ENCODE assay signal across 12 mouse cellular contexts in genomic region chr17:29428213-29428612, GRCm38 (mm10).
A peak's percentile ranks its signal among the peaks of the same experiment; 100 is the strongest.
DNase-seq lines count a peak whose midpoint lies in the region; ATAC-seq and TF ChIP-seq lines count a peak whose summit lies in the region.
"Had no signal": no experiment of that assay in that cellular context is flagged by ENCODE, and none has a peak within 500 bp of the region (broad histone marks: within the 10 kb centered on the region; RNA-seq: fewer than 3 reads in every experiment).

No protein-coding gene starts in this region.

- TF ChIP-seq POLR2A in heart, adult 2 months (IDR thresholded peaks at IDR 0.05; ENCODE audit: insufficient read depth, low read depth, low read length), result no peak

- H3K27me3 ChIP-seq in heart, embryonic 13.5 days (replicated peaks), result no peaks in the 10 kb centered on the region
- H3K27me3 ChIP-seq in heart, adult 2 months (ENCODE audit: control insufficient read depth, insufficient read depth, low read length), result no peaks in the 10 kb centered on the region
- no peaks in the 10 kb centered on the region for H3K27me3 ChIP-seq in midbrain, embryonic 10.5 days (ENCODE audit: low read depth, poor library complexity, severe bottlenecking)
- H3K27me3 ChIP-seq in midbrain, postnatal 0 days (ENCODE audit: insufficient read depth, low read length), result no peaks in the 10 kb centered on the region
- no peaks in the 10 kb centered on the region for H3K27me3 ChIP-seq in limb, embryonic 13.5 days
- H3K27me3 ChIP-seq: forebrain, embryonic 13.5 days had no signal

- TF ChIP-seq CTCF in heart, adult 2 months (IDR thresholded peaks at IDR 0.05), result no peak
- no peak for TF ChIP-seq CTCF in midbrain, postnatal 0 days (IDR thresholded peaks at IDR 0.05)

- H3K4me1 ChIP-seq in heart, embryonic 13.5 days, result peaks cover 52% of the 10 kb centered on the region
- 0 out of 2 replicates have a peak, but pooled peaks cover 3% of the 10 kb centered on the region for H3K4me1 ChIP-seq in heart, adult 2 months (ENCODE audit: control insufficient read depth, insufficient read depth, low read length)
- peaks cover 24% of the 10 kb centered on the region for H3K4me1 ChIP-seq in midbrain, embryonic 10.5 days
- H3K4me1 ChIP-seq in midbrain, postnatal 0 days (ENCODE audit: insufficient read depth, low read length), result no peaks in the 10 kb centered on the region
- H3K4me1 ChIP-seq in limb, embryonic 13.5 days, result peaks cover 9% of the 10 kb centered on the region
- H3K4me1 ChIP-seq: forebrain, embryonic 13.5 days had no signal

- no peaks in the 10 kb centered on the region for H3K79me2 ChIP-seq in heart, adult 2 months (replicated peaks; ENCODE audit: control insufficient read depth, insufficient read depth, low read length)

- intact Hi-C loops in heart, adult 2 months (cut with DNase I), result no loop called here

- no peak for ATAC-seq in CD4-positive, CD25-positive, alpha-beta regulatory T cell, adult 4 months
- no peak for ATAC-seq in heart, embryonic 13.5 days (ENCODE audit: extremely low read depth, insufficient number of reproducible peaks, low FRiP score, low TSS enrichment)
- no peak for ATAC-seq in midbrain, postnatal 0 days (ENCODE audit: low FRiP score)
- ATAC-seq in limb, embryonic 13.5 days (ENCODE audit: low FRiP score, low read depth), result no peak
- ATAC-seq: forebrain, embryonic 13.5 days had no signal

- peak overlapping the region; percentile 19; the same call in 1 of the 2 replicates for H3K9ac ChIP-seq in heart, embryonic 13.5 days
- no peak overlapping the region for H3K9ac ChIP-seq in heart, adult 2 months (ENCODE audit: low read depth, low read length)
- H3K9ac ChIP-seq in midbrain, postnatal 0 days (replicated peaks; ENCODE audit: low read length, poor library complexity, severe bottlenecking), result no peak overlapping the region
- H3K9ac ChIP-seq in limb, embryonic 13.5 days, result no peak overlapping the region
- H3K9ac ChIP-seq: forebrain, embryonic 13.5 days had no signal

- H3K4me3 ChIP-seq in heart, embryonic 13.5 days, result no peak overlapping the region
- no peak overlapping the region for H3K4me3 ChIP-seq in heart, adult 2 months
- H3K4me3 ChIP-seq in midbrain, embryonic 10.5 days, result no peak overlapping the region
- no peak overlapping the region for H3K4me3 ChIP-seq in midbrain, postnatal 0 days (ENCODE audit: low read depth, low read length)
- no peak overlapping the region for H3K4me3 ChIP-seq in limb, embryonic 13.5 days
- H3K4me3 ChIP-seq: forebrain, embryonic 13.5 days had no signal

- WGBS in heart, embryonic 13.5 days, result 37% methylated on average over 8 of the region's 8 CpGs
- 30% methylated on average over 8 of the region's 8 CpGs for WGBS in heart, adult 2 months
- WGBS in midbrain, embryonic 10.5 days, result 54% methylated on average over 8 of the region's 8 CpGs
- WGBS in midbrain, postnatal 0 days, result 40% methylated on average over 8 of the region's 8 CpGs
- WGBS in limb, embryonic 13.5 days, result 36% methylated on average over 8 of the region's 8 CpGs

- H3K27ac ChIP-seq in heart, embryonic 13.5 days (replicated peaks), result no peak overlapping the region
- no peak overlapping the region for H3K27ac ChIP-seq in heart, adult 2 months
- peak overlapping the region; percentile 34; the same call in 1 of the 2 replicates for H3K27ac ChIP-seq in midbrain, embryonic 10.5 days (replicated peaks)
- H3K27ac ChIP-seq in midbrain, postnatal 0 days (ENCODE audit: low read depth, low read length), result no peak overlapping the region
- H3K27ac ChIP-seq in limb, embryonic 13.5 days, result peak overlapping the region; percentile 10; the same call in 1 of the 2 replicates
- H3K27ac ChIP-seq: forebrain, embryonic 13.5 days had no signal

- H3K36me3 ChIP-seq in heart, embryonic 13.5 days, result no peaks in the 10 kb centered on the region
- H3K36me3 ChIP-seq in heart, adult 2 months (ENCODE audit: control insufficient read depth, insufficient read depth, low read length), result no peaks in the 10 kb centered on the region
- H3K36me3 ChIP-seq in midbrain, embryonic 10.5 days, result no peaks in the 10 kb centered on the region
- no peaks in the 10 kb centered on the region for H3K36me3 ChIP-seq in midbrain, postnatal 0 days (ENCODE audit: insufficient read depth, low read length)
- no peaks in the 10 kb centered on the region for H3K36me3 ChIP-seq in limb, embryonic 13.5 days

- no peak for TF ChIP-seq EP300 in heart, adult 2 months (IDR thresholded peaks at IDR 0.05; ENCODE audit: insufficient read depth, low read depth, low read length)

- DNase-seq in CD4-positive, CD25-positive, alpha-beta regulatory T cell, adult 2 months (ENCODE audit: low read depth, low spot score), result peak; percentile 19
- no peak for DNase-seq in heart, adult 2 months
- no peak for DNase-seq in midbrain, embryonic 10.5 days (ENCODE audit: low spot score)
- no peak for DNase-seq in midbrain, postnatal 0 days (ENCODE audit: low spot score)
- DNase-seq in layer of hippocampus, adult 9-11 months, result no peak
- DNase-seq: cerebellum, postnatal 36 days; gastrocnemius, postnatal 10 days; left cerebral cortex, postnatal 4 days had no signal

- H3K4me2 ChIP-seq in heart, embryonic 13.5 days, result no peak overlapping the region
- no peak overlapping the region for H3K4me2 ChIP-seq in midbrain, postnatal 0 days (ENCODE audit: low read depth, low read length, poor library complexity, severe bottlenecking)
- no peak overlapping the region for H3K4me2 ChIP-seq in limb, embryonic 13.5 days (replicated peaks)
- H3K4me2 ChIP-seq: forebrain, embryonic 13.5 days had no signal

- no peaks in the 10 kb centered on the region for H3K9me3 ChIP-seq in heart, embryonic 13.5 days
- no peaks in the 10 kb centered on the region for H3K9me3 ChIP-seq in midbrain, embryonic 10.5 days (replicated peaks)
- H3K9me3 ChIP-seq in midbrain, postnatal 0 days (ENCODE audit: low read length), result no peaks in the 10 kb centered on the region
- H3K9me3 ChIP-seq in limb, embryonic 13.5 days, result no peaks in the 10 kb centered on the region
- H3K9me3 ChIP-seq: forebrain, embryonic 13.5 days had no signal

Comparison
In these comparisons a context has a peak if more than half of its experiments do, and no peak if none do; other contexts are left out.
1. H3K27ac ChIP-seq: peak in midbrain, embryonic 10.5 days (single experiment) and limb, embryonic 13.5 days (single experiment); none in heart, embryonic 13.5 days (single experiment), heart, adult 2 months (single experiment) and midbrain, postnatal 0 days (single experiment).